In the genomic region with DNA sequence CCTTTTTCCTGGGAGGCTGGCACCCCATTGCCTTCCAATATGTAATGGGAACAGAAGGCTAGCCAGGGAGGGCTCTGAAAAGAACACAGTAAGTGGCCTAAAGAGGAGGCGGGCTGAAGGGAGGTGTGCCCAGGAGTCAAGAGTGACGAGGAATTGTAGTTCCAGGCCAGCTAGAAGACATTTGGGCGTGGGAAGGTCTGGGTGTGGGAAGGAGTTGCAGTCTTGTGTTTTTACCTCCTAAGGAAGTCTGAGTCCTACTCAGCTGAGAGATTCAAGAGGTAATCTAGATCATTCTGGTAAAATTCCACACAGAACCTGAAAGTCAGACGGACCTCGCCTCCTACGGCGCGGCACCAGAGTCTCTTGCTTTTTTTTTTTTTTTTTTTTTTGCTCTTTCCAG, we compare ENCODE assay signal across 15 mouse cellular contexts. TPM values are rescaled to one million over a fixed set of nuclear protein-coding genes. Genes with fewer than 3 reads are reported as not detected.
"Had no signal": no experiment of that assay in that cellular context is flagged by ENCODE, and none has a peak within 500 bp of the region (broad histone marks: within the 10 kb centered on the region; RNA-seq: fewer than 3 reads in every experiment).

No protein-coding gene starts in this region.

- H3K4me1 ChIP-seq: limb, embryonic 13.5 days; midbrain, embryonic 12.5 days had no signal

- H3K9me3 ChIP-seq: kidney, embryonic 15.5 days; limb, embryonic 13.5 days; midbrain, embryonic 12.5 days; neural tube, embryonic 13.5 days had no signal

- H3K9ac ChIP-seq: kidney, embryonic 15.5 days; limb, embryonic 13.5 days; liver, embryonic 14.5 days; lung, embryonic 14.5 days; midbrain, embryonic 12.5 days; neural tube, embryonic 13.5 days had no signal

- H3K36me3 ChIP-seq: kidney, embryonic 15.5 days; limb, embryonic 13.5 days; midbrain, embryonic 12.5 days; neural tube, embryonic 13.5 days had no signal

- H3K4me2 ChIP-seq: kidney, embryonic 15.5 days; limb, embryonic 13.5 days; lung, embryonic 14.5 days; midbrain, embryonic 12.5 days; neural tube, embryonic 13.5 days had no signal

- H3K27ac ChIP-seq: hindbrain, postnatal 0 days; kidney, embryonic 15.5 days; limb, embryonic 13.5 days; liver, embryonic 14.5 days; midbrain, embryonic 12.5 days; neural tube, embryonic 13.5 days had no signal

- H3K4me3 ChIP-seq: kidney, embryonic 15.5 days; limb, embryonic 13.5 days; midbrain, embryonic 12.5 days; neural tube, embryonic 13.5 days had no signal

- ATAC-seq: hindbrain, postnatal 0 days; midbrain, embryonic 16.5 days had no signal

- H3K27me3 ChIP-seq: kidney, embryonic 15.5 days had no signal

- DNase-seq: kidney, adult 18-20 months; layer of hippocampus, adult 9-11 months; layer of hippocampus, postnatal 36 days; left cerebral cortex, postnatal 4 days; lung, embryonic 14.5 days; thymus, adult 18-20 months; thymus, postnatal 14 days had no signal

RNA-seq across cellular contexts. Expression of a gene that starts 30.1 kb away (rescaled TPM):
- total RNA-seq: megakaryocyte-erythroid progenitor cell, adult 5-6 weeks had no signal
- polyA plus RNA-seq: limb, embryonic 13.5 days had no signal
